Mouse (Mus musculus): ENCODE data around the gene Gpr137b. TPM values are rescaled to one million over a fixed set of nuclear protein-coding genes. Genes with fewer than 3 reads are reported as not detected.

The Gpr137b gene
- total and polyA plus RNA-seq, 2 experiments from 2014 or later = 5.2 to 6.1 TPM

DNA sequence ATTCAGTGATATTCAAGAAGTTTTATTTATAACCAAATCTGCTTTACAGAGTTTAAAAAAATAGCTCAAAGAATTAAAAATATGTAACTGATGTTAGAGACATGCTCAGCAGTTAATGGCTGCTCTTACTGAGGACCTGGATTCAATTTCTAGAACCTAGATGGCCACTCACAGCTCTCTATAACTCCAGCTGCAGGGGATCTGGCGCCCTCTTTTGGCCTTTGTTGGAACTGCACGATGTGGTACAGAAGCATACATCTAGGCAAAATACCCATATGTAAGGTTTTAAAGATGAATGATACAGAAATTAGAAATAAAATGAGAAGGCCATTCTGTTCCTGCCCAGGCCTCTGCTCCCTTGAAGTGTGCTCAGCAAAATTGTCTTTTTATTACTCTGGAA lies 64.9 kb downstream of the Gpr137b start:
- no peak for ATAC-seq (ENCODE audit: insufficient read depth, low read depth)
- Histone ChIP-seq H3K36me3 (replicated peaks; ENCODE audit: control insufficient read depth, insufficient read depth, low read length) (no peaks in the 10 kb centered on the region), H3K4me1 (ENCODE audit: control insufficient read depth, insufficient read depth) (no peaks in the 10 kb centered on the region), H3K4me2 (ENCODE audit: low read depth, low read length) (no peak overlapping the region), H3K27me3 (ENCODE audit: control insufficient read depth, insufficient read depth, low read length) (no peaks in the 10 kb centered on the region), H3K9me3 (replicated peaks; ENCODE audit: control insufficient read depth, low read length) (no peaks in the 10 kb centered on the region), H3K9ac (replicated peaks; ENCODE audit: low read depth, low read length) (no peak overlapping the region), H3K27ac (ENCODE audit: low read depth) (no peak overlapping the region), H3K4me3 (ENCODE audit: low read depth, low read length) (no peak overlapping the region)
- WGBS = 2% methylated on average over 2 of the region's 2 CpGs
- DNase-seq (ENCODE audit: low spot score) = no peak
- TF ChIP-seq CTCF (IDR thresholded peaks at IDR 0.05; ENCODE audit: low read depth) (peak; percentile 64), EP300 (IDR thresholded peaks at IDR 0.05; ENCODE audit: low read depth) (no peak)

Other genes with a start within 250 kb of the Gpr137b start
- gene Prl2c5, start 211.3 kb downstream of the Gpr137b start, total RNA-seq (2014; rRNA removed; ENCODE audit: low replicate concordance) = not detected in 2 replicates
- not detected in 2 replicates for gene Prl2c5, start 211.3 kb downstream of the Gpr137b start, polyA plus RNA-seq (2015; fragmentation: Nextera tagmentation; extraction: Ambion mirVana)
- gene Nid1, start 43.5 kb upstream of the Gpr137b start, total RNA-seq (2014; rRNA removed; ENCODE audit: low replicate concordance) = 127 and 161 TPM in 2 replicates
- gene Nid1, start 43.5 kb upstream of the Gpr137b start, polyA plus RNA-seq (2015; fragmentation: Nextera tagmentation; extraction: Ambion mirVana) = 49.0 and 50.2 TPM in 2 replicates
- 6.3 and 10.4 TPM in 2 replicates for gene Lyst, start 196.4 kb upstream of the Gpr137b start, total RNA-seq (2014; rRNA removed; ENCODE audit: low replicate concordance)
- 1.9 and 2.1 TPM in 2 replicates for gene Lyst, start 196.4 kb upstream of the Gpr137b start, polyA plus RNA-seq (2015; fragmentation: Nextera tagmentation; extraction: Ambion mirVana)